Mouse (Mus musculus) neural tube, embryonic 14.5 days (tissue): ENCODE measurements around the gene Slc24a3. TPM values are rescaled to one million over a fixed set of nuclear protein-coding genes. Genes with fewer than 3 reads are reported as not detected.

ENCODE experiments used
- ATAC-seq: fragments of 200-750 bp; cut with Nextera tagmentation; 2 replicates; pipeline ENCODE4 v1.8.0; 2017; ENCODE audit warnings: low read depth, mild to moderate bottlenecking, moderate TSS enrichment, moderate library complexity
- H3K27ac ChIP-seq: fragments of 300-500 bp; sonication (generic); 2 replicates; pipeline ENCODE4 v1.5.1; 2014; ENCODE audit warnings: low read depth, mild to moderate bottlenecking, control low read depth, low read length, moderate library complexity, mixed read lengths
- H3K27me3 ChIP-seq: fragments of 300-500 bp; sonication (generic); 2 replicates; pipeline ENCODE4 v1.6.1; 2014; ENCODE audit warnings: low read length; ENCODE audit not compliant: control insufficient read depth, insufficient read depth
- H3K36me3 ChIP-seq: fragments of 300-500 bp; sonication (generic); 2 replicates; pipeline ENCODE4 v1.6.1; 2014; ENCODE audit warnings: low read length, mixed read lengths; ENCODE audit not compliant: control insufficient read depth, insufficient read depth
- H3K4me1 ChIP-seq: fragments of 300-500 bp; sonication (generic); 2 replicates; pipeline ENCODE4 v1.6.1; 2014; ENCODE audit warnings: low read length; ENCODE audit not compliant: control insufficient read depth, insufficient read depth
- H3K4me2 ChIP-seq: fragments of 300-500 bp; sonication (generic); 2 replicates; pipeline ENCODE4 v1.6.1; 2014; ENCODE audit warnings: mild to moderate bottlenecking, low read depth, low read length, control low read depth
- H3K4me3 ChIP-seq: fragments of 300-500 bp; sonication (generic); 2 replicates; pipeline ENCODE4 v1.5.1; 2014; ENCODE audit warnings: low read depth, low read length, control low read depth, mixed read lengths
- H3K9ac ChIP-seq: fragments of 300-500 bp; sonication (generic); replicated peaks from 2 replicates; pipeline ENCODE4 v1.6.1; 2014; ENCODE audit warnings: low read depth, mild to moderate bottlenecking, control low read depth, low read length, mixed read lengths
- H3K9me3 ChIP-seq: fragments of 300-500 bp; sonication (generic); 2 replicates; pipeline ENCODE4 v1.6.1; 2016; ENCODE audit warnings: low read length; ENCODE audit not compliant: control insufficient read depth
- WGBS: fragments of 180-500 bp; shearing (Covaris S2); extraction: QIAGEN DNeasy Blood & Tissue Kit; methylation state at CpG from one replicate; pipeline ENCODE4 v1.1.7; 2014; 5-methylcytosine and 5-hydroxymethylcytosine counted together
- polyA plus RNA-seq: library from polyadenylated mRNA; unstranded; fragments of >200 nt; fragmentation: Nextera tagmentation; extraction: Ambion mirVana; gene quantifications from 2 replicates; pipeline ENCODE4 v1.2.1, GENCODE M21; 2014

Gene Slc24a3
- polyA plus RNA-seq, 1 experiment from 2014 or later: 31.2 TPM

DNA sequence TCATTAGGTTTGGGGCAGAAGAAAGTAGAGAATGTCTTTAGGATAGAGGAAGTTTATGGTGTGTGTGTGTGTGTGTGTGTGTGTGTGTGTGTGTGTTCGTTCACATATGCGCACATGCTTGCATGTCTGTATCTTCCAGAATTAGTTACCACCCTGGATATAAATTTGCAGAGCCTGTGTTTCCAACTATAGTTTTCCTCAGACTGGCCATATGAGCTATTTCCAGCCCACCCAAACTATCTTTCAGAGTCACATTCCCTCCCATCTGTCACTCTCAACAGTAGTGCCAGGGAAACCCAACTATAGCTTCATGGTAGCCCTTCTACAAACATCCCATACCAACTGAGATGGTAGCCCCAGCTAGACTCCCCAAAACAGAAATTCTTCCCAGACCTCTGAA, 250.2 kb downstream of the Slc24a3 start:
- Histone ChIP-seq H3K9me3 (no peaks in the 10 kb centered on the region), H3K4me1 (no peaks in the 10 kb centered on the region), H3K27me3 (no peaks in the 10 kb centered on the region), H3K4me2 (no peak overlapping the region), H3K36me3 (no peaks in the 10 kb centered on the region), H3K4me3 (no peak overlapping the region), H3K27ac (no peak overlapping the region), H3K9ac (no peak overlapping the region)
- 92% methylated on average over 2 of the region's 2 CpGs for WGBS
- no peak for ATAC-seq

DNA sequence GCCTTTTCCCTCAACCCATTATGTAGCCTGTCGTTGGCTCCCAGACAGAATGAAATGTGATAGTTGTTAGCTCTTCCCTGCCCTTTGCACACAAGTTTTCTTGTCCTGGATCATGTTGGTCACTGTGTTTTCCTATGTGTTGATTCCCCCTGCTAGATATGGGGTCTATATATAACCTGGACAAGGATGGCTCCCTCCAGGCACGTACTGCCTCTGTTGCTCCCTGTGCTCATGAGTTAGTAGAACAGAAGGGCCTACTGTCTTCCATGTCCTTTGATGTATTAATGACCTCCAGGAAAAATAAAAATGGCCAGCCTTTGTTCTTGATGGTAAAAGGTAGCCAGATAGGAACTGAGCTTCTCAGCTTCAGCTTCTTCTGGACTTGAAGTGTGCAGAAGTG, 251.5 kb downstream of the Slc24a3 start:
- Histone ChIP-seq H3K9me3 (no peaks in the 10 kb centered on the region), H3K27ac (no peak overlapping the region), H3K4me2 (no peak overlapping the region), H3K36me3 (no peaks in the 10 kb centered on the region), H3K4me3 (no peak overlapping the region), H3K9ac (no peak overlapping the region), H3K4me1 (no peaks in the 10 kb centered on the region), H3K27me3 (no peaks in the 10 kb centered on the region)
- no peak for ATAC-seq
- 76% methylated on average over 2 of the region's 2 CpGs for WGBS

DNA sequence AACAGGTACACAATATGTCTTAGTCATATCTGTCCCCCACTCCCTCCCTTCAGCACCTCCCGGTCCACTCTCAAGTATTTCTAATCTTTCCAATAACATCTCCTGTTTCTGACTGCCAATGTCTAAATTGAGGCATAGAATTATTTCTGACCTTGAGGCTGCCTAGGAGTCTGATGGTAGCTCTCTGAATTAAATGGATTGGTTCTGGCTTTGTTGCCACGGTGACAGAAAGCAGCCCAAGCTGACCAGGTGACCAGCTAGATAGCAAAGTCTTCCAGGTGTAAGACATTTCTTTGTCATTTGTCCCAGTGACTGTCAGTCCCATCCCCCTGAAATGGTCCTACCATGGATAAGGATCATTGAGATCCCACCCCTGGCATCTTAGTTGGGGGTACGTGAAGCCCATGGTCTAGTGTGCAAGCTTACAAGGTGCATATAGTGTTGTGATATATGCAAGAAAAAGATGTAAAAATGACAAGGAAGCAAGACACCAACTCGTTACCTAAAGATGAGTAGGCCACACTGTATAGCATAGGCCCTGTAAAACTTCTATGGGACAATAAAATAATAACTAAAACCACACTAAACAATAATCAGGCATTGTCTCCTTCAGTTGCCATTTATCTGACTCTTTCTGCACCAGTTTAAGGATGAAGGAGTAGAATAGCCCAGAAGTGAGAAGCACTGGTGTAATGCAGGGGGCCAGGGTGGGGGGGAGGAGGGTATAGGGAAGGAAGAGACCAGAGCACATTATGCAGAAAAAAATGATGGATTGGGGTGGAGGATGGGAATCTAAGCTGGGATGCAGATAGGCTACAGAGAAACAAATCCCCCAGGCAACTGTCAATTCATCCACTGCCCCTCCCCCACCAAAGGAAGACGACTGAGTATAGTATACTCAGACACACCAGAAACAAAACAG, 253.7 kb downstream of the Slc24a3 start:
- Histone ChIP-seq H3K36me3 (no peaks in the 10 kb centered on the region), H3K27me3 (no peaks in the 10 kb centered on the region), H3K27ac (no peak overlapping the region), H3K9me3 (no peaks in the 10 kb centered on the region), H3K9ac (no peak overlapping the region), H3K4me2 (no peak overlapping the region), H3K4me1 (no peaks in the 10 kb centered on the region), H3K4me3 (no peak overlapping the region)
- peak; percentile 51; the same call in 1 of the 2 replicates for ATAC-seq
- 71% methylated on average over 5 of the region's 5 CpGs for whole genome bisulfite sequencing

DNA sequence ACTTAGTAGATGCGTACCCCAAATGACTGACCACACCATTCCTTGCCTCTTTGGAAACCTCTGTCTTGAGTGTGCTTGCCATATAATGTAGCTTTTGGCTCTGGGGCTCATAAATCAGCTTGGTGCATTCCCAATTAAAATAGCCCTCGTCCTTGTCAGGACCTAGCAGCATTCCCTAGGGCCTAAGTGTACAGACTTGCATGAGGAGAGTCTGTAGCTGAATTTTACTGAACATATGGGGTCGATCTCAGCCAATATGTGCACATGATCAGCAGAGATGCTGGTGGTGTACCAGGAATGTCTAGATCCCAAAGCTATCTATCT, 254.3 kb downstream of the Slc24a3 start:
- Histone ChIP-seq H3K4me2 (no peak overlapping the region), H3K4me1 (no peaks in the 10 kb centered on the region), H3K27ac (no peak overlapping the region), H3K27me3 (no peaks in the 10 kb centered on the region), H3K9ac (no peak overlapping the region), H3K9me3 (no peaks in the 10 kb centered on the region), H3K36me3 (no peaks in the 10 kb centered on the region), H3K4me3 (no peak overlapping the region)
- 43% methylated on average over 3 of the region's 3 CpGs for WGBS
- ATAC-seq: peak; percentile 24; the same call in 1 of the 2 replicates

DNA sequence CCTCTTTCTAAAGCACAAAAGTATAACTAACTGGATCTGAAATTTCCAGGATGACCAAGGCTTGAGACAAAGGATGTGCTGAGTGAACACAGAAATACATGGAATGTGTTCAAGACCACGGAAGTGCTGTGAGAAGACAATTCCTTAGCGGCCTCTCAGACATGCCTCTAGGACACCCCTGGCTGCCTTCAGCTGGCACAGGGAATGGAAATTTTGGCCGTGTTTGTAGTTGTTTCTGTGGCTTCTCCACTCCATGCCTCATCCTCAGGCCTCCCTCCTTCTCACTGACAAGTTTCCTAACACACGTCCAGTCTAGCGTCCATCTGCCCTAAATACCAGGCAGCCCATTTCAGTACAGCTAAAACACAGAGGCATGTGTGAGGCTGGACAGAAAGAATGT, 262.4 kb downstream of the Slc24a3 start:
- H3K9ac ChIP-seq: no peak overlapping the region
- no peak overlapping the region for H3K4me2 ChIP-seq
- no peak overlapping the region for H3K4me3 ChIP-seq
- no peak for ATAC-seq
- H3K4me1 ChIP-seq: no peaks in the 10 kb centered on the region
- H3K27ac ChIP-seq: no peak overlapping the region
- no peaks in the 10 kb centered on the region for H3K27me3 ChIP-seq
- no peaks in the 10 kb centered on the region for H3K9me3 ChIP-seq
- WGBS: 90% methylated on average over 5 of the region's 5 CpGs
- H3K36me3 ChIP-seq: no peaks in the 10 kb centered on the region

DNA sequence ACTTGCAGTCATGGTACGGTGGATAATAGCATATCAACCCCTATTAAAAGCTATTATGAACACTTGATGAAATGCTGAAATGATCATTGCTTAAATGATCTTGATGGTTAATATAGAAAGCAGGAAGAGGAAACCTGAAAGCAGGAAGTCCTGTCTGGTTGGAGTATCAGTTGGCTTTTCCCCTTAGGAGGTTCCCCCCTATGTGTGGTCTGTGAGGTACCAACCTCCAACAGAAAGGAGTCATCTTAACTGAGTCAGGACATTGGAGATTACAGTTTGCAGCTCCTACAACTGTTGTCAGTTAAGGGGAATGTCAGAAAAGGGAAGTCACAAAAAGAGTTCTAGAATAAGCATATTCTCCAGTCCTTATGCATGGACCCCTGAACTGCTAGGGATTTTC, 266.5 kb downstream of the Slc24a3 start:
- Histone ChIP-seq H3K9me3 (no peaks in the 10 kb centered on the region), H3K27me3 (no peaks in the 10 kb centered on the region), H3K4me2 (no peak overlapping the region), H3K36me3 (no peaks in the 10 kb centered on the region), H3K4me3 (no peak overlapping the region), H3K4me1 (no peaks in the 10 kb centered on the region), H3K27ac (no peak overlapping the region), H3K9ac (no peak overlapping the region)
- WGBS: 100% methylated on average over 1 of the region's 1 CpGs
- no peak for ATAC-seq

DNA sequence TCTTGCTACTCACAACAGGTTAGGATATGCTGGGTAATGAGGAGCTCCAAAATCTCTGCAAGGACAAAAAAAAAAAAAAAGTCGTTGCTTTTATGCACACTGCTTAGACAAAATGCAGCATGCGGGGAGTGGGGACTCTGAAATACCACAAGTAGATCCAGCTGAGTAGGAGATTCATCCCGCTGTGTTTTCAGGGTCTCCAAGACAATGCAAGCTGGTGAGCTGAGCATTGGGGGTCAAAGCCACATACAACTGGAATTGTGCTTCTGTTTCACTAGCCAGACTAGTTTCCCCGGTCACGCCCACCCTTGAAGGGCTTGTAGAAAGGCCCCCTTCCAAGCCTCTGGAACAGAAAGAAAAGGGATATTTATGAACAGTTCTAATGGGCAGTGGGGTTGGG, 270.8 kb downstream of the Slc24a3 start:
- WGBS: 33% methylated on average over 5 of the region's 5 CpGs
- no peak overlapping the region for H3K4me2 ChIP-seq

DNA sequence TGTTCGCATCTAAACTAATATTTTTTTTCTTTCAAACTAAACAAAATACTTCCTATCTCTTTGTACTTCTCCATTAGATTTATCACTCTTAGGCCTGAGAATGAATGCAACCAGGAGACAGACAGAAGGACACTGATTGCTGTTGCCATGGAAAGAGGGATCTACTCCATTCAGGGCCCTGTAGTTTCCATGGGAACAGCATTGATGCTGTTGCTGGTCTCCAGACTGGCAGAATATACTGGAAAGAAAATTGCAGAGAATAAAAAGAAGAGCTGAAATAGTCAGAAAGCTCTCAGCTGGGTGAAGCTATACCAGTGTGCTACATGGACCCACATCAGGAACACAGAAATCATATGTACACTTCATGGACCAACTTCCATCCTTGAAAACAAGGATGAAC, 272.2 kb downstream of the Slc24a3 start:
- H3K9me3 ChIP-seq: no peaks in the 10 kb centered on the region
- H3K4me1 ChIP-seq: no peaks in the 10 kb centered on the region
- ATAC-seq: no peak
- no peaks in the 10 kb centered on the region for H3K36me3 ChIP-seq
- WGBS: 71% methylated on average over 1 of the region's 1 CpGs
- no peak overlapping the region for H3K9ac ChIP-seq
- H3K4me3 ChIP-seq: no peak overlapping the region
- no peak overlapping the region for H3K27ac ChIP-seq
- no peak overlapping the region for H3K4me2 ChIP-seq
- H3K27me3 ChIP-seq: no peaks in the 10 kb centered on the region

More for the DNA sequence above, 270.8 kb downstream of the Slc24a3 start:
- H3K4me3 ChIP-seq: no peak overlapping the region
- H3K9ac ChIP-seq: no peak overlapping the region
- peak; percentile 38; the same call in 1 of the 2 replicates for ATAC-seq
- no peaks in the 10 kb centered on the region for H3K9me3 ChIP-seq
- H3K4me1 ChIP-seq: no peaks in the 10 kb centered on the region
- H3K27ac ChIP-seq: no peak overlapping the region
- H3K27me3 ChIP-seq: no peaks in the 10 kb centered on the region
- no peaks in the 10 kb centered on the region for H3K36me3 ChIP-seq

DNA sequence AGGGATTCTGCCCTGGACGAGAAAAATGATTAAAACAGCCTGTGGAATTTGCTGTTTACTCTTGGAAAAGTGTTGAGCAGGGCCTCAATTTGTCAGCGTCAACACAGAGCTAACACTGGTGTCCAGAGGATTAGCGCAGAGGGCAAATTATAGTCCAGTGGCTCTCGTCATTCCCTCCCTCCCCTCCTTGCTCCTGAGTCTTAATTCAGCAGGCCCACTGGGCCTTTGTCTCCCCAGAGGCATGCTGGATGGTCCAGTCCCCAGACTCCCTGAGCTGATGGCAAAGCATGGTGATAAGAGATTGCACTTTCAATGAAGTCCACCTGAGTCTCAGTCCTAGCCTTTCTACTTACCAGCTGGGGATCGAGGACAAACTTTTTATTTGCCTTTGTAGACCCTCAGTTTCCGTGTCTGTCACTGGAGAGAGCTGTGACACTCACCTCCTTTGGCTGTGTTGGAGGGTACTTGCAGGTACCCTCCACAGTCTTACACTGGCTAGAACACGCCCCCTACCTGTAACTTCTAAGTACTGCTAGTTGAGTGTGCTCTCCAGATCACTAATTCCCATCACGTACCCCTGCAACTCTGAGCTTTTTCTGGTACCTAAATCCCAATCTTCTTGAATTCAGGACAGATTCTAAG, 289.7 kb downstream of the Slc24a3 start:
- WGBS: 46% methylated on average over 8 of the region's 8 CpGs
- Histone ChIP-seq H3K4me3 (no peak overlapping the region), H3K27me3 (no peaks in the 10 kb centered on the region), H3K9ac (no peak overlapping the region), H3K36me3 (no peaks in the 10 kb centered on the region), H3K4me2 (no peak overlapping the region), H3K9me3 (no peaks in the 10 kb centered on the region), H3K4me1 (no peaks in the 10 kb centered on the region), H3K27ac (no peak overlapping the region)
- no peak for ATAC-seq
